Mouse (Mus musculus) stomach, postnatal 0 days (tissue): ENCODE data around the gene Dhrs3. TPM values are rescaled to one million over a fixed set of nuclear protein-coding genes. Genes with fewer than 3 reads are reported as not detected.

ENCODE experiments used
- ATAC-seq: fragments of 200-750 bp; cut with Nextera tagmentation; 2 replicates; pipeline ENCODE4 v1.8.0; 2017; ENCODE audit not compliant: low FRiP score, low TSS enrichment
- DNase-seq: peaks from one replicate; pipeline ENCODE4 v3.0.0-alpha.2; 2016; ENCODE audit warnings: low spot score
- H3K27ac ChIP-seq: fragments of 300-500 bp; sonication (generic); replicated peaks from 2 replicates; pipeline ENCODE4 v1.5.1; 2014; ENCODE audit warnings: mild to moderate bottlenecking, control low read depth
- H3K27me3 ChIP-seq: fragments of 300-500 bp; sonication (generic); 2 replicates; pipeline ENCODE4 v1.6.1; 2014; ENCODE audit warnings: low read length; ENCODE audit not compliant: control insufficient read depth, insufficient read depth
- H3K36me3 ChIP-seq: fragments of 300-500 bp; sonication (generic); 2 replicates; pipeline ENCODE4 v1.6.1; 2014; ENCODE audit warnings: low read length, mixed read lengths; ENCODE audit not compliant: control insufficient read depth, insufficient read depth
- H3K4me1 ChIP-seq: fragments of 300-500 bp; sonication (generic); replicated peaks from 2 replicates; pipeline ENCODE4 v1.6.1; 2014; ENCODE audit warnings: antibody characterized with exemption; ENCODE audit not compliant: control insufficient read depth, insufficient read depth
- H3K4me2 ChIP-seq: fragments of 300-500 bp; sonication (generic); replicated peaks from 2 replicates; pipeline ENCODE4 v1.6.1; 2014; ENCODE audit warnings: low read depth, mild to moderate bottlenecking, control low read depth, moderate library complexity
- H3K4me3 ChIP-seq: fragments of 300-500 bp; sonication (generic); 2 replicates; pipeline ENCODE4 v1.5.1; 2014; ENCODE audit warnings: low read depth, low read length, control low read depth
- H3K9ac ChIP-seq: fragments of 300-500 bp; sonication (generic); 2 replicates; pipeline ENCODE4 v1.6.1; 2014; ENCODE audit warnings: mild to moderate bottlenecking, low read length, control low read depth, mixed read lengths
- H3K9me3 ChIP-seq: fragments of 300-500 bp; sonication (generic); 2 replicates; pipeline ENCODE4 v1.6.1; 2016; ENCODE audit warnings: low read length; ENCODE audit not compliant: control insufficient read depth
- CTCF ChIP-seq: IDR thresholded peaks from 2 replicates; pipeline ENCODE4 v1.5.1; 2016; ENCODE audit warnings: antibody characterized with exemption, low read depth, mild to moderate bottlenecking, moderate library complexity
- EP300 ChIP-seq: optimal IDR thresholded peaks from 2 replicates; pipeline ENCODE3; 2016; ENCODE audit warnings: antibody characterized with exemption
- WGBS: fragments of 180-500 bp; shearing (Covaris S2); extraction: QIAGEN DNeasy Blood & Tissue Kit; methylation state at CpG from one replicate; pipeline ENCODE4 v1.1.7; 2014; 5-methylcytosine and 5-hydroxymethylcytosine counted together
- polyA plus RNA-seq: library from polyadenylated mRNA; unstranded; fragments of >200 nt; fragmentation: Nextera tagmentation; extraction: Ambion mirVana; gene quantifications from 2 replicates; pipeline ENCODE4 v1.2.1, GENCODE M21; 2015

Dhrs3 gene
- polyA plus RNA-seq, 1 experiment from 2014 or later: 103 TPM

GRCm38 (mm10) chr4:144961232-144961631, 68.6 kb downstream of the Dhrs3 start:
- ATAC-seq: peak; percentile 29; the same call in 1 of the 2 replicates
- no peaks in the 10 kb centered on the region for H3K9me3 ChIP-seq
- no peaks in the 10 kb centered on the region for H3K4me1 ChIP-seq
- H3K4me3 ChIP-seq: no peak overlapping the region
- H3K36me3 ChIP-seq: no peaks in the 10 kb centered on the region
- no peak overlapping the region for H3K4me2 ChIP-seq
- DNase-seq: no peak
- no peaks in the 10 kb centered on the region for H3K27me3 ChIP-seq
- TF ChIP-seq CTCF: no peak
- TF ChIP-seq EP300: no peak
- no peak overlapping the region for H3K9ac ChIP-seq
- WGBS: 69% methylated on average over 4 of the region's 4 CpGs
- H3K27ac ChIP-seq: peak overlapping the region; percentile 84

- H3K9ac ChIP-seq: no peak overlapping the region
- ATAC-seq: peak; percentile 43; the same call in 1 of the 2 replicates
- no peak for DNase-seq
- H3K27ac ChIP-seq: peak overlapping the region; percentile 84
- H3K9me3 ChIP-seq: no peaks in the 10 kb centered on the region
- H3K4me2 ChIP-seq: no peak overlapping the region
- H3K4me3 ChIP-seq: no peak overlapping the region
- H3K27me3 ChIP-seq: no peaks in the 10 kb centered on the region
- TF ChIP-seq EP300 (no peak), CTCF (no peak)
- H3K4me1 ChIP-seq: no peaks in the 10 kb centered on the region
- 64% methylated on average over 3 of the region's 3 CpGs for WGBS
- H3K36me3 ChIP-seq: no peaks in the 10 kb centered on the region
Observed at GRCm38 (mm10) chr4:144961696-144962095, 69.1 kb downstream of the Dhrs3 start.

- H3K4me2 ChIP-seq: no peak overlapping the region
Observed at GRCm38 (mm10) chr4:144965255-144965654, 72.6 kb downstream of the Dhrs3 start.

GRCm38 (mm10) chr4:144968371-144968770, 75.7 kb downstream of the Dhrs3 start:
- ATAC-seq (no peak), DNase-seq (no peak)
- 93% methylated on average over 3 of the region's 3 CpGs for WGBS

More at GRCm38 (mm10) chr4:144965255-144965654, 72.6 kb downstream of the Dhrs3 start:
- 70% methylated on average over 2 of the region's 2 CpGs for WGBS
- Histone ChIP-seq H3K27ac (no peak overlapping the region), H3K4me3 (no peak overlapping the region), H3K27me3 (no peaks in the 10 kb centered on the region), H3K9me3 (no peaks in the 10 kb centered on the region), H3K36me3 (no peaks in the 10 kb centered on the region), H3K9ac (no peak overlapping the region), H3K4me1 (no peaks in the 10 kb centered on the region)
- no peak for TF ChIP-seq EP300
- TF ChIP-seq CTCF: no peak
- no peak for DNase-seq
- no peak for ATAC-seq

GRCm38 (mm10) chr4:144969030-144969429, 76.4 kb downstream of the Dhrs3 start:
- Histone ChIP-seq H3K4me1 (0 out of 2 replicates have a peak, but pooled peaks cover 2% of the 10 kb centered on the region), H3K27me3 (no peaks in the 10 kb centered on the region), H3K9ac (no peak overlapping the region), H3K4me3 (no peak overlapping the region), H3K4me2 (no peak overlapping the region), H3K9me3 (no peaks in the 10 kb centered on the region), H3K36me3 (no peaks in the 10 kb centered on the region), H3K27ac (no peak overlapping the region)
- DNase-seq (no peak), ATAC-seq (no peak)
- WGBS: 47% methylated on average over 6 of the region's 6 CpGs
- TF ChIP-seq EP300 (no peak), CTCF (0 out of 2 replicates have a peak, but pooled peaks have one; percentile 1)

More at GRCm38 (mm10) chr4:144968371-144968770, 75.7 kb downstream of the Dhrs3 start:
- Histone ChIP-seq H3K4me2 (no peak overlapping the region), H3K9me3 (no peaks in the 10 kb centered on the region), H3K27ac (no peak overlapping the region), H3K27me3 (no peaks in the 10 kb centered on the region), H3K9ac (no peak overlapping the region), H3K4me1 (0 out of 2 replicates have a peak, but pooled peaks cover 2% of the 10 kb centered on the region), H3K4me3 (no peak overlapping the region), H3K36me3 (no peaks in the 10 kb centered on the region)
- no peak for TF ChIP-seq CTCF
- TF ChIP-seq EP300: no peak

- Histone ChIP-seq H3K9me3 (no peaks in the 10 kb centered on the region), H3K9ac (no peak overlapping the region), H3K36me3 (no peaks in the 10 kb centered on the region), H3K4me2 (no peak overlapping the region), H3K27ac (no peak overlapping the region), H3K27me3 (no peaks in the 10 kb centered on the region), H3K4me3 (no peak overlapping the region), H3K4me1 (0 out of 2 replicates have a peak, but pooled peaks cover 2% of the 10 kb centered on the region)
- ATAC-seq (no peak), DNase-seq (no peak)
- WGBS: 63% methylated on average over 2 of the region's 2 CpGs
- TF ChIP-seq EP300 (no peak), CTCF (no peak)
Observed at GRCm38 (mm10) chr4:144971048-144971447, 78.4 kb downstream of the Dhrs3 start.
